Mouse (Mus musculus) cerebellum, adult 11-12 months (tissue): ENCODE measurements around the gene Serf1.
A peak's percentile ranks its signal among the peaks of the same experiment; 100 is the strongest.
"Not testable (repeated sequence)": the region's sequence is repeated elsewhere in the genome, so short reads cannot be mapped to it uniquely, and the experiment has no call there.

Experiments
- DNase-seq: peaks from one replicate; pipeline ENCODE4 v3.0.0; 2022

The Serf1 gene

GRCm38 (mm10) chr13:100107652-100108472, at the start of gene Serf1:
TSS of gene Serf1 (plus strand) at chr13:100108012.
- peak; percentile 80 for DNase-seq

- no peak for DNase-seq
These were observed 43.9 kb upstream of the Serf1 start for GRCm38 (mm10) chr13:100063936-100064335.

- DNase-seq, result no peak
These were observed 40.0 kb upstream of the Serf1 start for GRCm38 (mm10) chr13:100067821-100068220.

GRCm38 (mm10) chr13:100071473-100071872, 36.3 kb upstream of the Serf1 start:
- no peak for DNase-seq

GRCm38 (mm10) chr13:100098808-100099207, 9.0 kb upstream of the Serf1 start:
- no peak for DNase-seq

GRCm38 (mm10) chr13:100103052-100103658, 4.7 kb upstream of the Serf1 start:
- DNase-seq, result no peak

GRCm38 (mm10) chr13:100103748-100104254, 4.0 kb upstream of the Serf1 start, which contains the start of gene Bdp1:
TSS of gene Bdp1 (minus strand) at chr13:100104070.
- peak; percentile 91 for DNase-seq

GRCm38 (mm10) chr13:100112218-100112972, 4.6 kb downstream of the Serf1 start:
- DNase-seq, result no peak

GRCm38 (mm10) chr13:100123970-100124369, 16.2 kb downstream of the Serf1 start:
- peak; percentile 16 for DNase-seq

GRCm38 (mm10) chr13:100124423-100125257, 16.8 kb downstream of the Serf1 start, which contains the start of gene Smn1:
TSS of gene Smn1 (plus strand) at chr13:100124852.
- peak; percentile 94 for DNase-seq

- no peak for DNase-seq
These were observed 17.4 kb downstream of the Serf1 start for GRCm38 (mm10) chr13:100125258-100125643.

GRCm38 (mm10) chr13:100141646-100142314, 34.0 kb downstream of the Serf1 start:
- no peak for DNase-seq

GRCm38 (mm10) chr13:100152659-100153058, 44.8 kb downstream of the Serf1 start:
- DNase-seq, result no peak

- DNase-seq, result no peak
These were observed 48.8 kb downstream of the Serf1 start for GRCm38 (mm10) chr13:100156624-100157023.

- not testable (repeated sequence) for DNase-seq
These were observed 53.5 kb downstream of the Serf1 start for GRCm38 (mm10) chr13:100161171-100161870.

- not testable (repeated sequence) for DNase-seq
These were observed 54.7 kb downstream of the Serf1 start for GRCm38 (mm10) chr13:100162467-100162866.
